Mouse (Mus musculus): ENCODE measurements at regions not wholly inside any gene's neighbourhood (a gene's known extent, or its start where the extent isn't known, plus 50 kb on each side); places are given as distances from the start of the nearest gene placed in this dataset.

GRCm38 (mm10) chr16:76895781-76896180 lies 117.7 kb upstream of the Usp25 start:
- no peaks in the 10 kb centered on the region for H3K36me3 ChIP-seq (ENCODE audit: control insufficient read depth, insufficient read depth, low read length, poor library complexity, severe bottlenecking)
- no peak overlapping the region for H3K27ac ChIP-seq (ENCODE audit: insufficient read depth, low read depth, low read length, poor library complexity, severe bottlenecking)
- H3K4me1 ChIP-seq (ENCODE audit: control insufficient read depth in 2 of 2, insufficient read depth in 2 of 2, low read length in 2 of 2, poor library complexity in 1 of 2): no peaks in the 10 kb centered on the region
- in situ Hi-C loops (cut with MboI; ENCODE audit: low sequenced_read_pairs in 2 of 2, unreplicated experiment in 2 of 2): no loop called here
- DNase-seq (ENCODE audit: low read depth, low spot score): no peak
- no peak for TF ChIP-seq CHD2 (IDR thresholded peaks at IDR 0.05; ENCODE audit: low read depth, low read length)
- TF ChIP-seq ZNF384 (IDR thresholded peaks at IDR 0.05; ENCODE audit: low read depth, low read length): no peak
- no peak for TF ChIP-seq HCFC1 (IDR thresholded peaks at IDR 0.05; ENCODE audit: borderline replicate concordance, insufficient read depth, low read length)
- TF ChIP-seq ZC3H11A (IDR thresholded peaks at IDR 0.05; ENCODE audit: borderline replicate concordance, low read depth, low read length): no peak
- TF ChIP-seq MAFK (IDR thresholded peaks at IDR 0.05; ENCODE audit: insufficient read depth, low read depth, low read length): no peak
- H3K4me3 ChIP-seq (ENCODE audit: insufficient read depth in 1 of 2, low read depth in 1 of 2, low read length in 2 of 2, poor library complexity in 1 of 2, severe bottlenecking in 1 of 2): no peak overlapping the region
- H3K9me3 ChIP-seq (ENCODE audit: control insufficient read depth, insufficient read depth, low read depth, low read length): no peaks in the 10 kb centered on the region
- H3K9ac ChIP-seq (ENCODE audit: insufficient read depth, low read depth, low read length, poor library complexity, severe bottlenecking): no peak overlapping the region

GRCm38 (mm10) chr16:76878576-76878975 lies 134.9 kb upstream of the Usp25 start:
- in situ Hi-C loops (cut with MboI; ENCODE audit: low sequenced_read_pairs in 2 of 2, unreplicated experiment in 2 of 2): no loop called here

DNA sequence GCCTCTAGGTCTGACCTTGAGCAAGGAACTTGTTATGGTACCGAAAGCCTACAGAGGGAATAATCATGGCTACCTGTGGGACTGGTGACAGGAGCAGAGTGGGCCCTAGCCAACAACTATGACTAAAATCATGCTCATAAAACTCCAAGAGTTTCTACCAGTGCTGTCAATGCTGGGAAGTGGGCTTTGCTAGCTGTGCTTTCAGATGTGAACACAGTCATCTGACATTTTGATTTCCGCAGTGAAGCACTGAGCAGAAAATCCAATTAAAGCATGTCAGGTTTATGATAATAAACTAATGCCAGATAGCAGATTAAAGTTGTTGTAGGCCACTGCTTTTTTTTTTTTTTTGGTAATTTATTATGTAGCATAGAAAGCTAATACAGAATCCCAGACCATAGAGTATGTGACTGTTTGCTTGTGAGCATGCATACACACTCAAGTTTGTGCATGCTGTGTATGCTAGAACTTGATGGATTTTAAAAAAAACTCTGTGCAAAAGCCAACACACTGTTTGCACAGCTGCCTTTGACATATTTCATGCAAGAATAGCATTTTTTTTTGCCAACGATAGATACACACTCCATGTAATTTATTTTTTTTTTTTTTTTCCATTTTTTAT lies 138.0 kb upstream of the Usp25 start:
- in situ Hi-C loops (cut with MboI; ENCODE audit: low sequenced_read_pairs in 2 of 2, unreplicated experiment in 2 of 2): no loop called here
- TF ChIP-seq ZC3H11A (IDR thresholded peaks at IDR 0.05; ENCODE audit: borderline replicate concordance, low read depth, low read length) (no peak), MAFK (IDR thresholded peaks at IDR 0.05; ENCODE audit: insufficient read depth, low read depth, low read length) (no peak), HCFC1 (IDR thresholded peaks at IDR 0.05; ENCODE audit: borderline replicate concordance, insufficient read depth, low read length) (no peak), CHD2 (IDR thresholded peaks at IDR 0.05; ENCODE audit: low read depth, low read length) (no peak), ZNF384 (IDR thresholded peaks at IDR 0.05; ENCODE audit: low read depth, low read length) (no peak)
- no peak overlapping the region for H3K4me3 ChIP-seq (ENCODE audit: insufficient read depth in 1 of 2, low read depth in 1 of 2, low read length in 2 of 2, poor library complexity in 1 of 2, severe bottlenecking in 1 of 2)

More at GRCm38 (mm10) chr16:76878576-76878975, 134.9 kb upstream of the Usp25 start:
- Histone ChIP-seq H3K36me3 (ENCODE audit: control insufficient read depth, insufficient read depth, low read length, poor library complexity, severe bottlenecking) (no peaks in the 10 kb centered on the region), H3K27ac (ENCODE audit: insufficient read depth, low read depth, low read length, poor library complexity, severe bottlenecking) (no peak overlapping the region), H3K9me3 (ENCODE audit: control insufficient read depth, insufficient read depth, low read depth, low read length) (no peaks in the 10 kb centered on the region), H3K4me3 (ENCODE audit: insufficient read depth in 1 of 2, low read depth in 1 of 2, low read length in 2 of 2, poor library complexity in 1 of 2, severe bottlenecking in 1 of 2) (no peak overlapping the region), H3K9ac (ENCODE audit: insufficient read depth, low read depth, low read length, poor library complexity, severe bottlenecking) (no peak overlapping the region), H3K4me1 (ENCODE audit: control insufficient read depth in 2 of 2, insufficient read depth in 2 of 2, low read length in 2 of 2, poor library complexity in 1 of 2) (no peaks in the 10 kb centered on the region)
- TF ChIP-seq MAFK (IDR thresholded peaks at IDR 0.05; ENCODE audit: insufficient read depth, low read depth, low read length) (no peak), CHD2 (IDR thresholded peaks at IDR 0.05; ENCODE audit: low read depth, low read length) (no peak), ZC3H11A (IDR thresholded peaks at IDR 0.05; ENCODE audit: borderline replicate concordance, low read depth, low read length) (no peak), HCFC1 (IDR thresholded peaks at IDR 0.05; ENCODE audit: borderline replicate concordance, insufficient read depth, low read length) (no peak), ZNF384 (IDR thresholded peaks at IDR 0.05; ENCODE audit: low read depth, low read length) (no peak)
- DNase-seq (ENCODE audit: low read depth, low spot score): no peak

GRCm38 (mm10) chr16:76866465-76866802 lies 147.1 kb upstream of the Usp25 start:
- Histone ChIP-seq H3K4me3 (ENCODE audit: insufficient read depth in 1 of 2, low read depth in 1 of 2, low read length in 2 of 2, poor library complexity in 1 of 2, severe bottlenecking in 1 of 2) (no peak overlapping the region), H3K9me3 (ENCODE audit: control insufficient read depth, insufficient read depth, low read depth, low read length) (no peaks in the 10 kb centered on the region), H3K4me1 (ENCODE audit: control insufficient read depth in 2 of 2, insufficient read depth in 2 of 2, low read length in 2 of 2, poor library complexity in 1 of 2) (no peaks in the 10 kb centered on the region), H3K27ac (ENCODE audit: insufficient read depth, low read depth, low read length, poor library complexity, severe bottlenecking) (no peak overlapping the region), H3K9ac (ENCODE audit: insufficient read depth, low read depth, low read length, poor library complexity, severe bottlenecking) (no peak overlapping the region), H3K36me3 (ENCODE audit: control insufficient read depth, insufficient read depth, low read length, poor library complexity, severe bottlenecking) (no peaks in the 10 kb centered on the region)
- TF ChIP-seq HCFC1 (IDR thresholded peaks at IDR 0.05; ENCODE audit: borderline replicate concordance, insufficient read depth, low read length): no peak
- TF ChIP-seq CHD2 (IDR thresholded peaks at IDR 0.05; ENCODE audit: low read depth, low read length): no peak
- TF ChIP-seq ZNF384 (IDR thresholded peaks at IDR 0.05; ENCODE audit: low read depth, low read length): no peak
- no peak for TF ChIP-seq ZC3H11A (IDR thresholded peaks at IDR 0.05; ENCODE audit: borderline replicate concordance, low read depth, low read length)
- no peak for TF ChIP-seq MAFK (IDR thresholded peaks at IDR 0.05; ENCODE audit: insufficient read depth, low read depth, low read length)
- in situ Hi-C loops (cut with MboI; ENCODE audit: low sequenced_read_pairs in 2 of 2, unreplicated experiment in 2 of 2): no loop called here
- DNase-seq (ENCODE audit: low read depth, low spot score): no peak

More for the DNA sequence above, 138.0 kb upstream of the Usp25 start:
- no peak for DNase-seq (ENCODE audit: low read depth, low spot score)
- Histone ChIP-seq H3K27ac (ENCODE audit: insufficient read depth, low read depth, low read length, poor library complexity, severe bottlenecking) (no peak overlapping the region), H3K9me3 (ENCODE audit: control insufficient read depth, insufficient read depth, low read depth, low read length) (no peaks in the 10 kb centered on the region), H3K9ac (ENCODE audit: insufficient read depth, low read depth, low read length, poor library complexity, severe bottlenecking) (no peak overlapping the region), H3K4me1 (ENCODE audit: control insufficient read depth in 2 of 2, insufficient read depth in 2 of 2, low read length in 2 of 2, poor library complexity in 1 of 2) (no peaks in the 10 kb centered on the region), H3K36me3 (ENCODE audit: control insufficient read depth, insufficient read depth, low read length, poor library complexity, severe bottlenecking) (no peaks in the 10 kb centered on the region)

All from ES-E14 (cell line).